Mouse (Mus musculus) splenic B cell, adult 2 months (primary cell): ENCODE measurements around the gene Serinc2.

Source experiments
- DNase-seq: peaks from one replicate; pipeline ENCODE4 v3.0.0-alpha.2; 2011; ENCODE audit warnings: low read depth, low spot score
- H3K27me3 ChIP-seq: 2 replicates; pipeline ENCODE4 v1.6.1; 2012; ENCODE audit warnings: mild to moderate bottlenecking, low read length, moderate library complexity, mixed read lengths; ENCODE audit not compliant: control insufficient read depth, poor library complexity, insufficient read depth, severe bottlenecking
- H3K36me3 ChIP-seq: 2 replicates; pipeline ENCODE4 v1.6.1; 2012; ENCODE audit warnings: mild to moderate bottlenecking, low read length, moderate library complexity, mixed read lengths; ENCODE audit not compliant: control insufficient read depth, poor library complexity, insufficient read depth, severe bottlenecking

Gene Serinc2

GRCm38 (mm10) chr4:130213197-130213596, 65.8 kb downstream of the Serinc2 start:
- DNase-seq = no peak
- H3K27me3 ChIP-seq = no peaks in the 10 kb centered on the region
- no peaks in the 10 kb centered on the region for H3K36me3 ChIP-seq

GRCm38 (mm10) chr4:130212421-130212820, 66.6 kb downstream of the Serinc2 start:
- H3K36me3 ChIP-seq = no peaks in the 10 kb centered on the region
- DNase-seq = no peak
- no peaks in the 10 kb centered on the region for H3K27me3 ChIP-seq

- Histone ChIP-seq H3K27me3 (no peaks in the 10 kb centered on the region), H3K36me3 (no peaks in the 10 kb centered on the region)
- DNase-seq = no peak
These were observed 67.1 kb downstream of the Serinc2 start for GRCm38 (mm10) chr4:130211870-130212269.
